Mouse (Mus musculus): ENCODE results near the gene Stk16. TPM values are rescaled to one million over a fixed set of nuclear protein-coding genes. Genes with fewer than 3 reads are reported as not detected.

Stk16 gene
- polyA plus RNA-seq (2012; rRNA removed) (245 and 269 TPM in 2 replicates), polyA plus RNA-seq (2014; fragmentation: Nextera tagmentation; extraction: Ambion mirVana) (110 and 118 TPM in 2 replicates)

- peak within 1 kb of the TSS; percentile 15; the same call in 1 of the 2 replicates for H3K27ac ChIP-seq (replicated peaks; ENCODE audit: low read depth, low read length)
- peak; percentile 86; the same call in 1 of the 2 replicates for TF ChIP-seq POLR2A (IDR thresholded peaks at IDR 0.05; ENCODE audit: borderline replicate concordance, extremely low read depth, insufficient read depth, insufficient read length)
- peak; percentile 94 for ATAC-seq (ENCODE audit: low FRiP score, low read depth)
Measured at GRCm38 (mm10) chr1:75210136-75211087, at the start of gene Stk16, which contains the start of gene Glb1l. TSS of gene Stk16 (plus strand) at chr1:75210838. TSS of gene Glb1l (minus strand) at chr1:75210813.

GRCm38 (mm10) chr1:75168093-75168471, 42.6 kb upstream of the Stk16 start:
- ATAC-seq (ENCODE audit: low FRiP score, low read depth) (no peak; the same call in 1 of the 2 replicates), DNase-seq (ENCODE audit: low spot score) (no peak)
- Histone ChIP-seq H3K4me1 (ENCODE audit: control insufficient read depth, insufficient read depth, low read length) (peaks cover 10% of the 10 kb centered on the region), H3K36me3 (ENCODE audit: control insufficient read depth, insufficient read depth, low read length) (peaks cover 28% of the 10 kb centered on the region), H3K4me3 (replicated peaks; ENCODE audit: low read length) (peak overlapping the region; percentile 72), H3K9me3 (ENCODE audit: control insufficient read depth, low read length) (no peaks in the 10 kb centered on the region), H3K27me3 (ENCODE audit: control insufficient read depth, insufficient read depth, low read length) (no peaks in the 10 kb centered on the region), H3K27ac (replicated peaks; ENCODE audit: low read depth, low read length) (peak overlapping the region; percentile 81; the same call in 1 of the 2 replicates), H3K9ac (ENCODE audit: low read depth, low read length, severe bottlenecking) (peak overlapping the region; percentile 56), H3K4me2 (replicated peaks; ENCODE audit: low read depth, low read length, severe bottlenecking) (peak overlapping the region; percentile 56)
- no peak for TF ChIP-seq POLR2A (IDR thresholded peaks at IDR 0.05; ENCODE audit: borderline replicate concordance, extremely low read depth, insufficient read depth, insufficient read length)
- WGBS = 8% methylated on average over 7 of the region's 7 CpGs

More at GRCm38 (mm10) chr1:75210136-75211087, at the start of gene Stk16, which contains the start of gene Glb1l:
- Histone ChIP-seq H3K4me2 (replicated peaks; ENCODE audit: low read depth, low read length, severe bottlenecking) (peak within 1 kb of the TSS; percentile 91), H3K4me1 (ENCODE audit: control insufficient read depth, insufficient read depth, low read length) (peaks cover 25% of the 10 kb centered on the region), H3K9ac (ENCODE audit: low read depth, low read length, severe bottlenecking) (peak within 1 kb of the TSS; percentile 82), H3K4me3 (replicated peaks; ENCODE audit: low read length) (peak within 1 kb of the TSS; percentile 82), H3K9me3 (ENCODE audit: control insufficient read depth, low read length) (no peaks in the 10 kb centered on the region), H3K36me3 (ENCODE audit: control insufficient read depth, insufficient read depth, low read length) (peaks cover 31% of the 10 kb centered on the region), H3K27me3 (ENCODE audit: control insufficient read depth, insufficient read depth, low read length) (no peaks in the 10 kb centered on the region)
- DNase-seq (ENCODE audit: low spot score) = peak; percentile 95
- 5% methylated on average over 42 of the region's 42 CpGs for WGBS

- H3K9ac ChIP-seq (ENCODE audit: low read depth, low read length, severe bottlenecking) = peak within 1 kb of the TSS; percentile 56
- peak within 1 kb of the TSS; percentile 81 for H3K27ac ChIP-seq (replicated peaks; ENCODE audit: low read depth, low read length)
- H3K4me3 ChIP-seq (replicated peaks; ENCODE audit: low read length) = peak within 1 kb of the TSS; percentile 72
- H3K27me3 ChIP-seq (ENCODE audit: control insufficient read depth, insufficient read depth, low read length) = no peaks in the 10 kb centered on the region
- ATAC-seq (ENCODE audit: low FRiP score, low read depth) = peak; percentile 98
- TF ChIP-seq POLR2A (IDR thresholded peaks at IDR 0.05; ENCODE audit: borderline replicate concordance, extremely low read depth, insufficient read depth, insufficient read length) = peak; percentile 54; the same call in 1 of the 2 replicates
- peaks cover 10% of the 10 kb centered on the region for H3K4me1 ChIP-seq (ENCODE audit: control insufficient read depth, insufficient read depth, low read length)
- DNase-seq (ENCODE audit: low spot score) = peak; percentile 95
- no peaks in the 10 kb centered on the region for H3K9me3 ChIP-seq (ENCODE audit: control insufficient read depth, low read length)
- peaks cover 35% of the 10 kb centered on the region for H3K36me3 ChIP-seq (ENCODE audit: control insufficient read depth, insufficient read depth, low read length)
- peak within 1 kb of the TSS; percentile 56 for H3K4me2 ChIP-seq (replicated peaks; ENCODE audit: low read depth, low read length, severe bottlenecking)
- WGBS = 2% methylated on average over 54 of the region's 59 CpGs
Measured at GRCm38 (mm10) chr1:75168472-75169464, 41.9 kb upstream of the Stk16 start, which contains the start of gene Zfand2b. TSS of gene Zfand2b (plus strand) at chr1:75168646.

GRCm38 (mm10) chr1:75179334-75180104, 31.1 kb upstream of the Stk16 start:
- H3K9ac ChIP-seq (ENCODE audit: low read depth, low read length, severe bottlenecking) = peak overlapping the region; percentile 62
- no peak for DNase-seq (ENCODE audit: low spot score)

More at GRCm38 (mm10) chr1:75179334-75180104, 31.1 kb upstream of the Stk16 start:
- Histone ChIP-seq H3K4me1 (ENCODE audit: control insufficient read depth, insufficient read depth, low read length) (peaks cover 7% of the 10 kb centered on the region), H3K4me2 (replicated peaks; ENCODE audit: low read depth, low read length, severe bottlenecking) (peak overlapping the region; percentile 98), H3K9me3 (ENCODE audit: control insufficient read depth, low read length) (no peaks in the 10 kb centered on the region), H3K36me3 (ENCODE audit: control insufficient read depth, insufficient read depth, low read length) (peaks cover 63% of the 10 kb centered on the region), H3K27ac (replicated peaks; ENCODE audit: low read depth, low read length) (0 out of 2 replicates have a peak overlapping the region, but pooled peaks have one; percentile 8), H3K4me3 (replicated peaks; ENCODE audit: low read length) (peak overlapping the region; percentile 59), H3K27me3 (ENCODE audit: control insufficient read depth, insufficient read depth, low read length) (no peaks in the 10 kb centered on the region)
- peak; percentile 32 for ATAC-seq (ENCODE audit: low FRiP score, low read depth)
- 7% methylated on average over 21 of the region's 23 CpGs for WGBS
- no peak for TF ChIP-seq POLR2A (IDR thresholded peaks at IDR 0.05; ENCODE audit: borderline replicate concordance, extremely low read depth, insufficient read depth, insufficient read length)

All from limb, embryonic 14.5 days (tissue).